Mouse (Mus musculus) ES-E14 (cell line): Measurements from ENCODE around the gene Ccdc36. TPM values are rescaled to one million over a fixed set of nuclear protein-coding genes. Genes with fewer than 3 reads are reported as not detected.

Source experiments
- DNase-seq: peaks from one replicate; pipeline ENCODE4 v3.0.0-alpha.2; 2013; ENCODE audit warnings: low read depth, low spot score
- H3K27ac ChIP-seq: 2 replicates; pipeline ENCODE4 v1.5.1; 2012; ENCODE audit warnings: low read depth, mild to moderate bottlenecking, low read length, moderate library complexity, mixed read lengths; ENCODE audit not compliant: poor library complexity, insufficient read depth, severe bottlenecking
- H3K36me3 ChIP-seq: 2 replicates; pipeline ENCODE4 v1.6.1; 2012; ENCODE audit warnings: mild to moderate bottlenecking, low read length, moderate library complexity, mixed read lengths; ENCODE audit not compliant: control insufficient read depth, poor library complexity, insufficient read depth, severe bottlenecking
- H3K4me1 ChIP-seq, 2 experiments: fragments of 150-350 bp in 1 of 2; sonication (generic) in 1 of 2; 2 replicates each; pipeline ENCODE4 v1.6.1; 2012; ENCODE audit warnings: low read length in 2 of 2, mild to moderate bottlenecking in 1 of 2, mixed read lengths in 1 of 2; ENCODE audit not compliant: control insufficient read depth in 2 of 2, insufficient read depth in 2 of 2, poor library complexity in 1 of 2
- H3K4me3 ChIP-seq, 2 experiments: fragments of 150-350 bp in 1 of 2; sonication (generic) in 1 of 2; 2 replicates each; pipeline ENCODE4 v1.5.1; 2012; ENCODE audit warnings: low read length in 2 of 2, low read depth in 1 of 2, mild to moderate bottlenecking in 1 of 2, mixed read lengths in 1 of 2; ENCODE audit not compliant: insufficient read depth in 1 of 2, poor library complexity in 1 of 2, severe bottlenecking in 1 of 2
- H3K9ac ChIP-seq: 2 replicates; pipeline ENCODE4 v1.6.1; 2012; ENCODE audit warnings: low read depth, mild to moderate bottlenecking, low read length, mixed read lengths; ENCODE audit not compliant: poor library complexity, insufficient read depth, severe bottlenecking
- H3K9me3 ChIP-seq: fragments of 150-350 bp; sonication (generic); 2 replicates; pipeline ENCODE4 v1.6.1; 2012; ENCODE audit warnings: low read depth, mild to moderate bottlenecking, low read length; ENCODE audit not compliant: control insufficient read depth, insufficient read depth
- CHD2 ChIP-seq: IDR thresholded peaks from 2 replicates; pipeline ENCODE4 v1.6.1; 2014; ENCODE audit warnings: mild to moderate bottlenecking, low read depth, low read length, inconsistent platforms
- HCFC1 ChIP-seq: IDR thresholded peaks from 2 replicates; pipeline ENCODE4 v1.6.1; 2012; ENCODE audit warnings: low read length, inconsistent platforms, borderline replicate concordance; ENCODE audit not compliant: insufficient read depth
- MAFK ChIP-seq: IDR thresholded peaks from 2 replicates; pipeline ENCODE4 v1.6.1; 2014; ENCODE audit warnings: mild to moderate bottlenecking, low read depth, low read length, inconsistent platforms; ENCODE audit not compliant: insufficient read depth
- ZC3H11A ChIP-seq: IDR thresholded peaks from 2 replicates; pipeline ENCODE4 v1.6.1; 2012; ENCODE audit warnings: low read depth, mild to moderate bottlenecking, inconsistent platforms, low read length, borderline replicate concordance
- ZNF384 ChIP-seq: IDR thresholded peaks from 2 replicates; pipeline ENCODE4 v1.6.1; 2012; ENCODE audit warnings: low read depth, low read length, inconsistent platforms
- in situ Hi-C, 2 experiments: fragments of 600-800 bp; cut with MboI; formaldehyde crosslinking; loops; one replicate each; pipeline ENCODE4 v1.15.1; 2025; ENCODE audit warnings: low sequenced_read_pairs in 2 of 2, inconsistent platforms in 1 of 2; ENCODE audit not compliant: unreplicated experiment in 2 of 2
- total RNA-seq: library from RNA; depleted of rRNA; stranded (reverse); fragments of 300-350 nt; gene quantifications from 2 replicates; pipeline ENCODE4 v1.2.3, GENCODE M21; 2012

The Ccdc36 gene
- total RNA-seq, 1 experiment = 1.7 TPM

DNA sequence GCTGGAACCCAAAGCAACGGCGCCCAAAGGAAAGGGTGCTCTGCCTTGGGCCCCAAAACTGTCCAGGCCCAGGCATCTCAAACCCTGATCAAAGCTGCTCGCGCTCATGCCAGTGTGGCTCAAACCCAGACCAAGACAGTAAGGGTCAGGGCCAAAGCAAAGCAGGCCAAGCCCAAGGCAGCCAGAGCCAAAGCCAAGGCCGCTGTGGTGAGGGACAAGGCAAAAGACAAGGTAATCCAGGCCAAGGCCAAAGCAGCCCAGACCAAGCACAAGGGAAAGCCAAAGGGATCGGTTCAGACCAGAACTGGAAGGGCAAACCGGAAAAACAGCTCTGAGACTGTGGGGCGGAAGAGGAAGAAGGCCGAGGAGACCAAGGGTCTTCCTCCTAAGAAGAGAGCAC lies 35.4 kb upstream of the Ccdc36 start:
- TF ChIP-seq ZC3H11A (no peak), HCFC1 (no peak)
- Histone ChIP-seq H3K4me3 (peak overlapping the region in 1 of 2 experiments; percentile 10; a peak in 1 of 4 replicates), H3K27ac (no peak overlapping the region), H3K36me3 (peaks cover 14% of the 10 kb centered on the region), H3K9me3 (no peaks in the 10 kb centered on the region), H3K9ac (peak overlapping the region; percentile 46), H3K4me1 (peaks cover 0 to 16% of the 10 kb centered on the region in 2 experiments; a peak in 3 of 4 replicates)
- in situ Hi-C loops = no loop called here
- DNase-seq = no peak

DNA sequence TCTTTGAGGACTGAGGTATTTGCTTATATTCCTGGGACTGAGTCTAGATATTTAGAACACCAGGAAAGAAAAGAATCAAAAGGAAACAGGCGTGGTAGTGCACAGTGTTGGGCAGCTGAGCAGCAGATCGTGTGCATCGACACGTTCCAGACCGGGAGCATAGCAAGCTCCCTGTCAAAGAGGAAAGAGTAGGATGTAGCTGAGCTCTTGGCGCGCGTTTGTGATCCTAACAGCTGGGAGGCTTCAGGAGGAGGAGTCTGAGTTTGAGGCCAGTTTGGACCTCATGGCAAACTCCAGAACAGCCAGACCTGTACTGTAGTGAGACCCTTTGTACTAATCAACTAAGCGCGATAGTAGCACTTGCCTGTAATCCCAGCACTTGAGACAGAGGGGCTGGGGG lies 33.9 kb upstream of the Ccdc36 start:
- Histone ChIP-seq H3K27ac (no peak overlapping the region), H3K36me3 (peaks cover 14% of the 10 kb centered on the region), H3K4me1 (peaks cover 0 to 19% of the 10 kb centered on the region in 2 experiments; a peak in 3 of 4 replicates), H3K4me3 (peak overlapping the region in 1 of 2 experiments; percentile 8; a peak in 1 of 4 replicates), H3K9me3 (no peaks in the 10 kb centered on the region), H3K9ac (peak overlapping the region; percentile 1; the same call in 1 of the 2 replicates)
- DNase-seq = no peak
- in situ Hi-C loops = no loop called here
- TF ChIP-seq ZC3H11A = no peak
- no peak for TF ChIP-seq CHD2
- TF ChIP-seq HCFC1 = no peak
- TF ChIP-seq MAFK = no peak
- no peak for TF ChIP-seq ZNF384

DNA sequence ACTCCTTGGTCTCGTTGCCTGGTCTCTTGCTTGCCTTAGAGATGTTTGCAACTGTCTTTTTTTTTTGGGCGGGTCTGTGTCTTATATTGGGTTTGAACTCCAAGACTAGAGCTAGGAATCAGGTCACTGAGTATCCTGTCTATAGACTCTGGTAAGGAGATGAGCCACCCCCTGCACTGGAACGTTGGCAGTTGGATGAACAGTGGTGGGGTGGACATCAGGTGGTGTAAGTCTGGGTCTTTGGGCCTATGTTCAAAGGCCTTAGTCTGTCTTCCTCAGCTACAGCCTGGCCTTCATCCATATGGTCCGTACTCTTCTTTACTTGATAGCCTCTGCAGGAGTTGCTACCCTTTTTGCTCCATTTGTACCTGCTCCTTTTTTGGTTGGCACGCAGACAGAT lies 33.4 kb upstream of the Ccdc36 start:
- Histone ChIP-seq H3K4me3 (peak overlapping the region; percentile 83 to 99), H3K27ac (no peak overlapping the region), H3K36me3 (peaks cover 14% of the 10 kb centered on the region), H3K9me3 (no peaks in the 10 kb centered on the region), H3K4me1 (peaks cover under 1 to 19% of the 10 kb centered on the region in 2 experiments; a peak in 3 of 4 replicates), H3K9ac (peak overlapping the region; percentile 71)
- TF ChIP-seq HCFC1 (no peak), MAFK (no peak), ZNF384 (no peak), CHD2 (no peak), ZC3H11A (no peak)
- in situ Hi-C loops = no loop called here
- no peak for DNase-seq

DNA sequence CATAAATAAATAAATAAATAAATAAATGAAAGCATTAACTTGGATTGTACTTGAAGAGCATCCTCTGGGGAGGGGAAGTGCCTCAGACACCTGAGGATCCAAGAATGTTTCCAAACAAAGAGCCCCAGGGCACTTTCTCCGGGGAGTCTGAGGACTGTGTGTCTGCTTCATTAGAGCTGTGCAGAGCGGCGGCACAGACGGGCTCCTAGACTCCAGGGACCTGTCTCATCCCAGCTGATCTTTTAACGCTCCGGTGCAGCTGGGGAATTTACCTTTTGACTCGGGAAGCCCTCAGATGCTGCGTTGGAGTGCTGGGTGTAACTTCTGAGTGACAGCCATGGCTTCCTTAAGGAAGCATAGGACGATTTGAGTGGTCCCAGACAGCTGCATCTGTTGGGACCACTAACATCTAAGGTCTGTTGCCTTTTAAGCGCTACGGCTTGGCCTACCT lies 32.9 kb upstream of the Ccdc36 start, which contains the start of gene Klhdc8b:
Klhdc8b (minus strand) TSS at position 401 of the 451 bp plus-strand sequence.
- H3K4me3 ChIP-seq = peak within 1 kb of the TSS; percentile 83 to 99
- no peak for TF ChIP-seq ZC3H11A
- peaks cover 14% of the 10 kb centered on the region for H3K36me3 ChIP-seq
- no peaks in the 10 kb centered on the region for H3K9me3 ChIP-seq
- in situ Hi-C loops = no loop called here
- H3K27ac ChIP-seq = peak within 1 kb of the TSS; percentile 92
- H3K9ac ChIP-seq = peak within 1 kb of the TSS; percentile 99
- peaks cover 4 to 19% of the 10 kb centered on the region in 2 experiments for H3K4me1 ChIP-seq
- DNase-seq = no peak
